Mouse (Mus musculus) limb, embryonic 13.5 days (tissue): ENCODE data around the gene Ctnna2. TPM values are rescaled to one million over a fixed set of nuclear protein-coding genes. Genes with fewer than 3 reads are reported as not detected.

Experiments
- ATAC-seq: fragments of 200-750 bp; cut with Nextera tagmentation; 2 replicates; pipeline ENCODE4 v1.8.0; 2017; ENCODE audit warnings: low read depth, moderate number of reproducible peaks, moderate TSS enrichment; ENCODE audit not compliant: low FRiP score
- H3K27ac ChIP-seq: fragments of 300-500 bp; sonication (generic); 2 replicates; pipeline ENCODE4 v1.5.1; 2015; ENCODE audit warnings: inconsistent platforms, mild to moderate bottlenecking, moderate library complexity
- H3K27me3 ChIP-seq: fragments of 300-500 bp; sonication (generic); 2 replicates; pipeline ENCODE4 v1.6.1; 2015; ENCODE audit warnings: mild to moderate bottlenecking, inconsistent platforms
- H3K36me3 ChIP-seq: fragments of 300-500 bp; sonication (generic); 2 replicates; pipeline ENCODE4 v1.6.1; 2015; ENCODE audit warnings: inconsistent platforms, mild to moderate bottlenecking, moderate library complexity
- H3K4me1 ChIP-seq: fragments of 300-500 bp; sonication (generic); 2 replicates; pipeline ENCODE4 v1.6.1; 2015; ENCODE audit warnings: inconsistent platforms
- H3K4me2 ChIP-seq: fragments of 300-500 bp; sonication (generic); replicated peaks from 2 replicates; pipeline ENCODE4 v1.6.1; 2015; ENCODE audit warnings: inconsistent platforms, mild to moderate bottlenecking, moderate library complexity
- H3K4me3 ChIP-seq: fragments of 300-500 bp; sonication (generic); 2 replicates; pipeline ENCODE4 v1.5.1; 2015; ENCODE audit warnings: moderate library complexity, mild to moderate bottlenecking, inconsistent platforms
- H3K9ac ChIP-seq: fragments of 300-500 bp; sonication (generic); 2 replicates; pipeline ENCODE4 v1.6.1; 2015; ENCODE audit warnings: mild to moderate bottlenecking, inconsistent platforms
- H3K9me3 ChIP-seq: fragments of 300-500 bp; sonication (generic); 2 replicates; pipeline ENCODE4 v1.6.1; 2016; ENCODE audit warnings: inconsistent platforms
- WGBS: fragments of 180-500 bp; shearing (Covaris S2); methylation state at CpG from one replicate; pipeline ENCODE4 v1.1.7; 2015; 5-methylcytosine and 5-hydroxymethylcytosine counted together
- polyA plus RNA-seq: library from polyadenylated mRNA; unstranded; fragments of >200 nt; fragmentation: Nextera tagmentation; extraction: Ambion mirVana; gene quantifications from 2 replicates; pipeline ENCODE4 v1.2.1, GENCODE M21; 2015

Gene Ctnna2
- polyA plus RNA-seq, 1 experiment from 2014 or later = 2.1 TPM

GRCm38 (mm10) chr6:77556181-77556580, 423.3 kb downstream of the Ctnna2 start:
- WGBS = 80% methylated on average over 1 of the region's 1 CpGs
- H3K4me1 ChIP-seq = no peaks in the 10 kb centered on the region
- H3K9ac ChIP-seq = no peak overlapping the region
- H3K27me3 ChIP-seq = no peaks in the 10 kb centered on the region
- H3K36me3 ChIP-seq = no peaks in the 10 kb centered on the region
- H3K4me2 ChIP-seq = no peak overlapping the region
- ATAC-seq = no peak
- H3K27ac ChIP-seq = no peak overlapping the region
- H3K4me3 ChIP-seq = no peak overlapping the region
- no peaks in the 10 kb centered on the region for H3K9me3 ChIP-seq

GRCm38 (mm10) chr6:77537055-77537807, 442.3 kb downstream of the Ctnna2 start:
- Histone ChIP-seq H3K27me3 (no peaks in the 10 kb centered on the region), H3K27ac (no peak overlapping the region), H3K4me2 (0 out of 2 replicates have a peak overlapping the region, but pooled peaks have one; percentile 16), H3K9me3 (no peaks in the 10 kb centered on the region), H3K36me3 (no peaks in the 10 kb centered on the region), H3K9ac (no peak overlapping the region), H3K4me3 (no peak overlapping the region), H3K4me1 (no peaks in the 10 kb centered on the region)
- 62% methylated on average over 15 of the region's 15 CpGs for WGBS
- ATAC-seq = no peak

GRCm38 (mm10) chr6:77527636-77528035, 451.9 kb downstream of the Ctnna2 start:
- Histone ChIP-seq H3K4me1 (no peaks in the 10 kb centered on the region), H3K4me3 (no peak overlapping the region), H3K27me3 (no peaks in the 10 kb centered on the region), H3K4me2 (no peak overlapping the region), H3K36me3 (no peaks in the 10 kb centered on the region), H3K9me3 (no peaks in the 10 kb centered on the region), H3K9ac (no peak overlapping the region), H3K27ac (no peak overlapping the region)
- no peak for ATAC-seq
- 67% methylated on average over 2 of the region's 2 CpGs for whole genome bisulfite sequencing

- Histone ChIP-seq H3K9ac (no peak overlapping the region), H3K27ac (no peak overlapping the region)
- 79% methylated on average over 2 of the region's 2 CpGs for WGBS
Measured at GRCm38 (mm10) chr6:77521836-77522235, 457.7 kb downstream of the Ctnna2 start.

GRCm38 (mm10) chr6:77516515-77516914, 463.0 kb downstream of the Ctnna2 start:
- H3K36me3 ChIP-seq = no peaks in the 10 kb centered on the region
- no peak overlapping the region for H3K4me2 ChIP-seq
- 80% methylated on average over 2 of the region's 2 CpGs for WGBS
- no peaks in the 10 kb centered on the region for H3K27me3 ChIP-seq
- no peaks in the 10 kb centered on the region for H3K9me3 ChIP-seq
- H3K9ac ChIP-seq = no peak overlapping the region
- 0 out of 2 replicates have a peak, but pooled peaks cover 6% of the 10 kb centered on the region for H3K4me1 ChIP-seq
- ATAC-seq = no peak
- H3K27ac ChIP-seq = no peak overlapping the region
- H3K4me3 ChIP-seq = no peak overlapping the region

More at GRCm38 (mm10) chr6:77521836-77522235, 457.7 kb downstream of the Ctnna2 start:
- H3K27me3 ChIP-seq = no peaks in the 10 kb centered on the region
- H3K4me3 ChIP-seq = no peak overlapping the region
- H3K9me3 ChIP-seq = no peaks in the 10 kb centered on the region
- ATAC-seq = no peak
- H3K4me1 ChIP-seq = no peaks in the 10 kb centered on the region
- no peaks in the 10 kb centered on the region for H3K36me3 ChIP-seq
- no peak overlapping the region for H3K4me2 ChIP-seq

- WGBS = 12% methylated on average over 5 of the region's 5 CpGs
- no peak overlapping the region for H3K9ac ChIP-seq
Measured at GRCm38 (mm10) chr6:77511805-77512204, 467.7 kb downstream of the Ctnna2 start.

GRCm38 (mm10) chr6:77491721-77492120, 487.8 kb downstream of the Ctnna2 start:
- H3K9ac ChIP-seq = no peak overlapping the region
- H3K4me2 ChIP-seq = no peak overlapping the region
- H3K4me3 ChIP-seq = no peak overlapping the region
- H3K36me3 ChIP-seq = no peaks in the 10 kb centered on the region
- no peak for ATAC-seq
- H3K9me3 ChIP-seq = no peaks in the 10 kb centered on the region
- H3K27ac ChIP-seq = no peak overlapping the region
- WGBS = 65% methylated on average over 5 of the region's 5 CpGs
- H3K4me1 ChIP-seq = no peaks in the 10 kb centered on the region
- no peaks in the 10 kb centered on the region for H3K27me3 ChIP-seq

More at GRCm38 (mm10) chr6:77511805-77512204, 467.7 kb downstream of the Ctnna2 start:
- Histone ChIP-seq H3K36me3 (no peaks in the 10 kb centered on the region), H3K4me1 (0 out of 2 replicates have a peak, but pooled peaks cover 6% of the 10 kb centered on the region), H3K27me3 (no peaks in the 10 kb centered on the region), H3K4me2 (no peak overlapping the region), H3K9me3 (no peaks in the 10 kb centered on the region), H3K4me3 (no peak overlapping the region), H3K27ac (no peak overlapping the region)
- no peak for ATAC-seq

DNA sequence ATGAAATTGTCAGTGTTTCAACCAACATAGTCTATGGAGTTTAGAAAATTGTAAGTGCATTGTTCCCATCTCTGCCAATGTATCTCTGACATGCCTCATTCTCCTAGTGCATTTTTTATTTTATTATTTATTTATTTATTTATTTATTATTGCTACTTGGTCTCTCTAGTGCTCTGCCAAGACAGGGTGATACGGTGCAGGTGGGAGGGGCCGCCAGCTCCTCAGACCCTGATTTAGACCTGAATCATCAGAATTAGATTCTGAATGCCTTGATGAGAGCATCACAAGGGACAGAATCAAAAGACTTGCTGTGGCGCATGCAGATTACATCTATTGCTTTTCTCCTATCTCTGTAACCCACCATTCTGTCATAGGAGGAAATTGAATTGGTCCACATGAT, 492.8 kb downstream of the Ctnna2 start:
- Histone ChIP-seq H3K36me3 (no peaks in the 10 kb centered on the region), H3K27ac (no peak overlapping the region), H3K9ac (no peak overlapping the region), H3K9me3 (0 out of 2 replicates have a peak, but pooled peaks cover 5% of the 10 kb centered on the region), H3K4me2 (no peak overlapping the region), H3K27me3 (no peaks in the 10 kb centered on the region), H3K4me3 (no peak overlapping the region), H3K4me1 (no peaks in the 10 kb centered on the region)
- ATAC-seq = no peak
- 90% methylated on average over 3 of the region's 3 CpGs for WGBS

GRCm38 (mm10) chr6:77482081-77482480, 497.4 kb downstream of the Ctnna2 start:
- H3K4me1 ChIP-seq = no peaks in the 10 kb centered on the region
- no peak overlapping the region for H3K27ac ChIP-seq
- no peaks in the 10 kb centered on the region for H3K27me3 ChIP-seq
- no peaks in the 10 kb centered on the region for H3K36me3 ChIP-seq
- H3K9me3 ChIP-seq = 0 out of 2 replicates have a peak, but pooled peaks cover 5% of the 10 kb centered on the region
- H3K4me3 ChIP-seq = no peak overlapping the region
- ATAC-seq = no peak
- WGBS = 86% methylated on average over 3 of the region's 3 CpGs
- no peak overlapping the region for H3K9ac ChIP-seq
- H3K4me2 ChIP-seq = no peak overlapping the region

DNA sequence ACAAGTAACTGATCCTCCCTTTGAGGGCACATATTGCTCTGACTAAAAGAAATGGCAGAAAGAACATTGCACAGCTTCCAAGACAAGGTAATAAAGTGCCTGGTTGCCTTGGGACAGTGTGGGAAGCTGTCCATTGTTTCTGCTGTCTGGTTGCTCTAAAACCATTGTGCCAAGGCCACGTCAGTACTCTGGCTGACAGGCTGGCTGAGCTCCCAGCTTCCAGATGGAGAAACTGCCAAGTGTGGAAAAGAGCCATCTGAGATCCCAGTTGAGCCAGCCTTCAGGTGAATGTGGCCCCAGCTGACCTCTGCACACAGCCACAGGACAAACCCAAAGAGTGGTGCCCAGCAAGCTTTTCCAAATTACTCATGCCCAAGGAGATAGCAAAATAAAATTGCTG, 504.1 kb downstream of the Ctnna2 start:
- H3K4me3 ChIP-seq = no peak overlapping the region

GRCm38 (mm10) chr6:77473256-77473655, 506.2 kb downstream of the Ctnna2 start:
- no peak overlapping the region for H3K4me2 ChIP-seq
- H3K9me3 ChIP-seq = no peaks in the 10 kb centered on the region
- 90% methylated on average over 7 of the region's 7 CpGs for WGBS
- ATAC-seq = no peak
- no peak overlapping the region for H3K27ac ChIP-seq
- no peaks in the 10 kb centered on the region for H3K4me1 ChIP-seq
- no peak overlapping the region for H3K4me3 ChIP-seq
- no peaks in the 10 kb centered on the region for H3K27me3 ChIP-seq
- H3K36me3 ChIP-seq = no peaks in the 10 kb centered on the region
- no peak overlapping the region for H3K9ac ChIP-seq

More for the DNA sequence above, 504.1 kb downstream of the Ctnna2 start:
- WGBS = 38% methylated on average over 1 of the region's 1 CpGs
- H3K4me1 ChIP-seq = no peaks in the 10 kb centered on the region
- no peaks in the 10 kb centered on the region for H3K9me3 ChIP-seq
- no peaks in the 10 kb centered on the region for H3K36me3 ChIP-seq
- H3K27me3 ChIP-seq = no peaks in the 10 kb centered on the region
- no peak overlapping the region for H3K27ac ChIP-seq
- H3K9ac ChIP-seq = no peak overlapping the region
- ATAC-seq = no peak
- H3K4me2 ChIP-seq = no peak overlapping the region

- no peak overlapping the region for H3K4me3 ChIP-seq
- no peak overlapping the region for H3K9ac ChIP-seq
- ATAC-seq = no peak
- 58% methylated on average over 3 of the region's 3 CpGs for WGBS
- H3K4me1 ChIP-seq = no peaks in the 10 kb centered on the region
- no peaks in the 10 kb centered on the region for H3K36me3 ChIP-seq
- no peak overlapping the region for H3K27ac ChIP-seq
- H3K4me2 ChIP-seq = no peak overlapping the region
- no peaks in the 10 kb centered on the region for H3K9me3 ChIP-seq
- no peaks in the 10 kb centered on the region for H3K27me3 ChIP-seq
Measured at GRCm38 (mm10) chr6:77468058-77468457, 511.4 kb downstream of the Ctnna2 start.

GRCm38 (mm10) chr6:77462737-77463136, 516.8 kb downstream of the Ctnna2 start:
- WGBS = 15% methylated on average over 1 of the region's 1 CpGs
- Histone ChIP-seq H3K4me3 (no peak overlapping the region), H3K4me2 (no peak overlapping the region), H3K9me3 (no peaks in the 10 kb centered on the region), H3K27ac (no peak overlapping the region), H3K4me1 (no peaks in the 10 kb centered on the region), H3K27me3 (no peaks in the 10 kb centered on the region), H3K9ac (no peak overlapping the region), H3K36me3 (no peaks in the 10 kb centered on the region)
- ATAC-seq = peak; percentile 61; the same call in 1 of the 2 replicates
